15 mouse cellular contexts compared by ENCODE assay signal in genomic region chr2:31209525-31209924, GRCm38 (mm10). TPM values are rescaled to one million over a fixed set of nuclear protein-coding genes. Genes with fewer than 3 reads are reported as not detected.
DNase-seq lines count a peak whose midpoint lies in the region; ATAC-seq lines count a peak whose summit lies in the region.
"Had no signal": no experiment of that assay in that cellular context is flagged by ENCODE, and none has a peak within 500 bp of the region (broad histone marks: within the 10 kb centered on the region; RNA-seq: fewer than 3 reads in every experiment).

No protein-coding gene starts in this region.

- peak overlapping the region; percentile 96 for H3K27ac ChIP-seq in heart, embryonic 12.5 days (ENCODE audit: poor library complexity, severe bottlenecking)
- H3K27ac ChIP-seq in heart, embryonic 15.5 days, result peak overlapping the region; percentile 94
- H3K27ac ChIP-seq: embryonic facial prominence, embryonic 13.5 days; limb, embryonic 10.5 days; liver, embryonic 15.5 days had no signal

- ATAC-seq in heart, embryonic 12.5 days (ENCODE audit: insufficient number of reproducible peaks, low FRiP score), result no peak
- ATAC-seq in heart, embryonic 15.5 days (replicated peaks; ENCODE audit: insufficient number of reproducible peaks, insufficient read depth, low FRiP score, low read depth), result no peak
- ATAC-seq: forebrain, embryonic 16.5 days; inflammation-experienced regulatory T-cells, adult 6 months had no signal

- H3K9me3 ChIP-seq in heart, embryonic 12.5 days (replicated peaks), result no peaks in the 10 kb centered on the region
- H3K9me3 ChIP-seq in heart, embryonic 15.5 days (replicated peaks), result no peaks in the 10 kb centered on the region
- H3K9me3 ChIP-seq: embryonic facial prominence, embryonic 13.5 days; limb, embryonic 10.5 days; liver, embryonic 15.5 days; megakaryocyte, embryonic 14.5 days had no signal

- H3K36me3 ChIP-seq in heart, embryonic 12.5 days, result peaks cover 67% of the 10 kb centered on the region
- H3K36me3 ChIP-seq in heart, embryonic 15.5 days, result no peaks in the 10 kb centered on the region; the same call in 1 of the 2 replicates

- 79% methylated on average over 4 of the region's 4 CpGs for WGBS in heart, embryonic 12.5 days
- 70% methylated on average over 4 of the region's 4 CpGs for WGBS in heart, embryonic 15.5 days

- no peak overlapping the region for H3K4me2 ChIP-seq in heart, embryonic 12.5 days
- no peak overlapping the region for H3K4me2 ChIP-seq in heart, embryonic 15.5 days
- H3K4me2 ChIP-seq: embryonic facial prominence, embryonic 13.5 days; liver, embryonic 15.5 days had no signal

- H3K4me1 ChIP-seq in heart, embryonic 12.5 days (replicated peaks), result peaks cover 90% of the 10 kb centered on the region
- H3K4me1 ChIP-seq in heart, embryonic 15.5 days (replicated peaks), result peaks cover 81% of the 10 kb centered on the region

- H3K4me3 ChIP-seq in heart, embryonic 12.5 days, result no peak overlapping the region
- H3K4me3 ChIP-seq in heart, embryonic 15.5 days, result no peak overlapping the region
- H3K4me3 ChIP-seq: embryonic facial prominence, embryonic 13.5 days; limb, embryonic 10.5 days; liver, embryonic 15.5 days; megakaryocyte, embryonic 14.5 days had no signal

- H3K27me3 ChIP-seq in heart, embryonic 12.5 days (replicated peaks), result no peaks in the 10 kb centered on the region
- no peaks in the 10 kb centered on the region for H3K27me3 ChIP-seq in heart, embryonic 15.5 days
- H3K27me3 ChIP-seq: CH12.LX; embryonic facial prominence, embryonic 13.5 days; liver, embryonic 15.5 days; megakaryocyte, embryonic 14.5 days had no signal

- DNase-seq in heart, adult 18-20 months, result no peak
- DNase-seq in lung, postnatal 36 days, result peak; percentile 35
- no peak for DNase-seq in lung, adult 18-20 months
- DNase-seq in NIH3T3 (ENCODE audit: low read depth), result peak; percentile 74
- DNase-seq in cerebellum, adult 9-10 months, result no peak
- DNase-seq in spleen, postnatal 4 days (ENCODE audit: low spot score in 2 of 2), result no peak

- no peak overlapping the region for H3K9ac ChIP-seq in heart, embryonic 12.5 days
- H3K9ac ChIP-seq in heart, embryonic 15.5 days, result 0 out of 2 replicates have a peak overlapping the region, but pooled peaks have one; percentile 12
- H3K9ac ChIP-seq: embryonic facial prominence, embryonic 13.5 days; liver, embryonic 15.5 days had no signal

RNA-seq across cellular contexts. Expression of gene Ncs1, which starts 36.1 kb away (rescaled TPM):
- 51.7 and 52.8 TPM in 2 replicates for polyA plus RNA-seq in heart, embryonic 12.5 days (2016; fragmentation: Nextera tagmentation; extraction: Ambion mirVana)
- total RNA-seq in heart, adult 18-20 months (2021), result 10 to 100 TPM; 12.2 to 12.7 TPM
- polyA plus RNA-seq in heart, embryonic 15.5 days (2015; fragmentation: Nextera tagmentation; extraction: Ambion mirVana), result 33.7 and 35.1 TPM in 2 replicates

RNA-seq across cellular contexts. Expression of gene Gpr107, which starts 57.4 kb away (rescaled TPM):
- polyA plus RNA-seq in heart, embryonic 12.5 days (2016; fragmentation: Nextera tagmentation; extraction: Ambion mirVana), result 37.4 and 40.4 TPM in 2 replicates
- 10 to 100 TPM; 26.2 to 27.4 TPM for total RNA-seq in heart, adult 18-20 months (2021)
- 26.4 and 31.0 TPM in 2 replicates for polyA plus RNA-seq in heart, embryonic 15.5 days (2015; fragmentation: Nextera tagmentation; extraction: Ambion mirVana)

Comparison
In these comparisons a context has a peak if more than half of its experiments do, and no peak if none do; other contexts are left out.
1. DNase-seq: peak in lung, postnatal 36 days (single experiment) and NIH3T3 (single experiment); none in heart, adult 18-20 months (0 of 2), lung, adult 18-20 months (0 of 2), cerebellum, adult 9-10 months (single experiment) and spleen, postnatal 4 days (0 of 2).